In genomic region chr3:27554325-27554724, GRCm38 (mm10) we compare ENCODE assay signal across 20 mouse cellular contexts.
"Had no signal": no experiment of that assay in that cellular context is flagged by ENCODE, and none has a peak within 500 bp of the region (broad histone marks: within the 10 kb centered on the region; RNA-seq: fewer than 3 reads in every experiment).

No protein-coding gene starts in this region.

- H3K4me2 ChIP-seq: forebrain, embryonic 15.5 days; heart, embryonic 12.5 days; hindbrain, embryonic 13.5 days; hindbrain, embryonic 15.5 days; intestine, embryonic 15.5 days; limb, embryonic 13.5 days; limb, embryonic 15.5 days; liver, embryonic 12.5 days had no signal

- H3K36me3 ChIP-seq: forebrain, embryonic 15.5 days; hindbrain, embryonic 15.5 days; intestine, embryonic 15.5 days had no signal

- H3K4me3 ChIP-seq: forebrain, embryonic 15.5 days; heart, adult 2 months; heart, embryonic 12.5 days; hindbrain, embryonic 13.5 days; hindbrain, embryonic 15.5 days; intestine, embryonic 15.5 days; limb, embryonic 13.5 days; limb, embryonic 15.5 days; liver, embryonic 12.5 days had no signal

- H3K9ac ChIP-seq: forebrain, embryonic 15.5 days; forebrain, postnatal 0 days; heart, embryonic 12.5 days; hindbrain, embryonic 13.5 days; hindbrain, embryonic 15.5 days; intestine, embryonic 15.5 days; limb, embryonic 13.5 days; limb, embryonic 15.5 days; liver, embryonic 12.5 days; liver, embryonic 14.5 days had no signal

- H3K9me3 ChIP-seq: forebrain, embryonic 15.5 days; heart, embryonic 12.5 days; hindbrain, embryonic 13.5 days; hindbrain, embryonic 15.5 days; intestine, embryonic 15.5 days; limb, embryonic 13.5 days; limb, embryonic 15.5 days; liver, embryonic 12.5 days had no signal

- H3K4me1 ChIP-seq: forebrain, embryonic 15.5 days; heart, embryonic 12.5 days; hindbrain, embryonic 13.5 days; hindbrain, embryonic 15.5 days; limb, embryonic 13.5 days; limb, embryonic 15.5 days; liver, embryonic 12.5 days had no signal

- ATAC-seq: forebrain, embryonic 15.5 days; forebrain, postnatal 0 days; hindbrain, postnatal 0 days; intestine, embryonic 15.5 days; liver, embryonic 12.5 days had no signal

- H3K27me3 ChIP-seq: forebrain, embryonic 15.5 days; heart, embryonic 12.5 days; hindbrain, embryonic 13.5 days; hindbrain, embryonic 15.5 days; intestine, embryonic 15.5 days; limb, embryonic 13.5 days; limb, embryonic 15.5 days; liver, embryonic 12.5 days had no signal

- H3K27ac ChIP-seq: forebrain, embryonic 15.5 days; heart, adult 2 months; hindbrain, embryonic 13.5 days; hindbrain, embryonic 15.5 days; hindbrain, postnatal 0 days; intestine, embryonic 15.5 days; limb, embryonic 13.5 days; liver, embryonic 12.5 days; liver, embryonic 14.5 days had no signal

- DNase-seq: forebrain, postnatal 0 days; gastrocnemius, postnatal 14 days; gastrocnemius, postnatal 36 days; heart, adult 2 months; heart, postnatal 14 days; heart, postnatal 36 days; layer of hippocampus, adult 9-11 months; layer of hippocampus, postnatal 36 days; left cerebral cortex, postnatal 4 days; lung, adult 18-20 months had no signal
